Mouse (Mus musculus) spleen, postnatal 10 days (tissue): ENCODE measurements around the gene Cntnap5a.

Source experiments
- DNase-seq, 2 experiments: peaks; one replicate each; pipeline ENCODE4 v3.0.0; 2021 to 2022; ENCODE audit warnings: low spot score in 2 of 2

Cntnap5a gene

GRCm38 (mm10) chr1:116366171-116366570 lies 681.6 kb downstream of the Cntnap5a start:
- no peak for DNase-seq

- DNase-seq: no peak
These were observed 682.2 kb downstream of the Cntnap5a start for GRCm38 (mm10) chr1:116366806-116367205.

- DNase-seq: no peak
These were observed 683.0 kb downstream of the Cntnap5a start for GRCm38 (mm10) chr1:116367572-116367971.

GRCm38 (mm10) chr1:116370817-116371216 lies 686.3 kb downstream of the Cntnap5a start:
- DNase-seq: no peak

- DNase-seq: no peak
These were observed 689.0 kb downstream of the Cntnap5a start for GRCm38 (mm10) chr1:116373551-116373950.

GRCm38 (mm10) chr1:116392390-116392789 lies 707.8 kb downstream of the Cntnap5a start:
- no peak for DNase-seq

GRCm38 (mm10) chr1:116401996-116402656 lies 717.6 kb downstream of the Cntnap5a start:
- DNase-seq: no peak

GRCm38 (mm10) chr1:116409836-116410235 lies 725.3 kb downstream of the Cntnap5a start:
- no peak for DNase-seq

- DNase-seq: no peak
These were observed 743.8 kb downstream of the Cntnap5a start for GRCm38 (mm10) chr1:116428396-116428795.

GRCm38 (mm10) chr1:116455115-116455717 lies 770.7 kb downstream of the Cntnap5a start:
- DNase-seq: no peak

- DNase-seq: peak in 1 of 2 experiments; percentile 11
These were observed 793.1 kb downstream of the Cntnap5a start for GRCm38 (mm10) chr1:116477703-116478102.

GRCm38 (mm10) chr1:116488780-116489569 lies 804.4 kb downstream of the Cntnap5a start:
- DNase-seq: no peak

GRCm38 (mm10) chr1:116577969-116578666 lies 893.6 kb downstream of the Cntnap5a start:
- no peak for DNase-seq

- DNase-seq: no peak
These were observed 931.7 kb downstream of the Cntnap5a start for GRCm38 (mm10) chr1:116616272-116616671.
